Mouse (Mus musculus): Measurements from ENCODE around the gene Nr2e1.

Nr2e1 gene

GRCm38 (mm10) chr10:42545707-42546503 is 37.5 kb downstream of the Nr2e1 start:
- no peak for DNase-seq

- DNase-seq: no peak
Observed at GRCm38 (mm10) chr10:42537571-42538316, 45.7 kb downstream of the Nr2e1 start.

- DNase-seq: no peak
Observed at GRCm38 (mm10) chr10:42533836-42534453, 49.5 kb downstream of the Nr2e1 start.

- DNase-seq: no peak
Observed at GRCm38 (mm10) chr10:42525682-42526081, 57.8 kb downstream of the Nr2e1 start.

GRCm38 (mm10) chr10:42523556-42524162 is 59.8 kb downstream of the Nr2e1 start:
- no peak for DNase-seq

- no peak for DNase-seq
Observed at GRCm38 (mm10) chr10:42522912-42523311, 60.5 kb downstream of the Nr2e1 start.

GRCm38 (mm10) chr10:42521315-42521981 is 62.0 kb downstream of the Nr2e1 start:
- no peak for DNase-seq

- no peak for DNase-seq
Observed at GRCm38 (mm10) chr10:42518363-42518762, 65.1 kb downstream of the Nr2e1 start.

GRCm38 (mm10) chr10:42514125-42514524 is 69.3 kb downstream of the Nr2e1 start:
- no peak for DNase-seq
